Mouse (Mus musculus): ENCODE data around the gene St3gal5.

DNA sequence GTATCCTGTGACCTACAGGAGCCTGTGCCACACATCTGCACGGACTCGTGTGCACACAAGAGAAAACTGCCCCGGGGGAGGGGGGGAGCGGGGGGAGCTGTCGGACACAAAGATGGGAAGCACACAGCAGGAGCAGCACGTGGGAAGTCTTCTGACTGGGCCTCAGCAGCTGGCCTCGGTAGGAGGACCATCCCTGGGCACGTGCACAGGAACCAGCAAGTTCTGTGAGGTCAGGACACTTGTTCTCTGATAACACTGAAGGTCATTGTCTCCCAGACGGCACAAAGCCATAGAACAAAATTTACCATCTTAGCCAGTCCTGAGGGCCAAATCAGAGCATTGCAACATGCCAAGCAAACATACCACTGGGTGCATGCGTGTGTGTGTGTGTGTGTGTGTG, 43.8 kb downstream of the St3gal5 start:
- TF ChIP-seq CTCF (IDR thresholded peaks at IDR 0.05; ENCODE audit: low read depth, low read length) (no peak), EP300 (IDR thresholded peaks at IDR 0.05; ENCODE audit: insufficient read depth, low read depth, low read length) (no peak), POLR2A (IDR thresholded peaks at IDR 0.05; ENCODE audit: insufficient read depth, low read length) (no peak)
